Mouse (Mus musculus) embryonic facial prominence, embryonic 13.5 days (tissue): Measurements from ENCODE around the gene Ddx25. TPM values are rescaled to one million over a fixed set of nuclear protein-coding genes. Genes with fewer than 3 reads are reported as not detected.
A peak's percentile ranks its signal among the peaks of the same experiment; 100 is the strongest.

ENCODE experiments used
- ATAC-seq: fragments of 200-750 bp; cut with Nextera tagmentation; 2 replicates; pipeline ENCODE4 v1.8.0; 2017; ENCODE audit warnings: low read depth; ENCODE audit not compliant: insufficient number of reproducible peaks, insufficient read depth, low FRiP score, low TSS enrichment
- H3K27ac ChIP-seq: fragments of 300-500 bp; sonication (generic); 2 replicates; pipeline ENCODE4 v1.5.1; 2015; ENCODE audit warnings: moderate library complexity, mild to moderate bottlenecking, inconsistent platforms
- H3K27me3 ChIP-seq: fragments of 300-500 bp; sonication (generic); 2 replicates; pipeline ENCODE4 v1.6.1; 2015; ENCODE audit warnings: mild to moderate bottlenecking, inconsistent platforms
- H3K36me3 ChIP-seq: fragments of 300-500 bp; sonication (generic); 2 replicates; pipeline ENCODE4 v1.6.1; 2015; ENCODE audit warnings: mild to moderate bottlenecking, inconsistent platforms
- H3K4me1 ChIP-seq: fragments of 300-500 bp; sonication (generic); 2 replicates; pipeline ENCODE4 v1.6.1; 2015; ENCODE audit warnings: inconsistent platforms
- H3K4me2 ChIP-seq: fragments of 300-500 bp; sonication (generic); 2 replicates; pipeline ENCODE4 v1.6.1; 2015; ENCODE audit warnings: moderate library complexity, mild to moderate bottlenecking, inconsistent platforms
- H3K4me3 ChIP-seq: fragments of 300-500 bp; sonication (generic); 2 replicates; pipeline ENCODE4 v1.5.1; 2015; ENCODE audit warnings: mild to moderate bottlenecking, inconsistent platforms
- H3K9ac ChIP-seq: fragments of 300-500 bp; sonication (generic); 2 replicates; pipeline ENCODE4 v1.6.1; 2015; ENCODE audit warnings: mild to moderate bottlenecking, inconsistent platforms
- H3K9me3 ChIP-seq: fragments of 300-500 bp; sonication (generic); 2 replicates; pipeline ENCODE4 v1.6.1; 2016; ENCODE audit warnings: inconsistent platforms
- WGBS: fragments of 180-500 bp; shearing (Covaris S2); methylation state at CpG from one replicate; pipeline ENCODE4 v1.1.7; 2015; ENCODE audit warnings: mixed read lengths; 5-methylcytosine and 5-hydroxymethylcytosine counted together
- polyA plus RNA-seq: library from polyadenylated mRNA; unstranded; fragments of >200 nt; fragmentation: Nextera tagmentation; extraction: Ambion mirVana; gene quantifications from 2 replicates; pipeline ENCODE4 v1.2.1, GENCODE M21; 2015

Gene Ddx25
- polyA plus RNA-seq, 1 experiment from 2014 or later = 4.6 TPM

DNA sequence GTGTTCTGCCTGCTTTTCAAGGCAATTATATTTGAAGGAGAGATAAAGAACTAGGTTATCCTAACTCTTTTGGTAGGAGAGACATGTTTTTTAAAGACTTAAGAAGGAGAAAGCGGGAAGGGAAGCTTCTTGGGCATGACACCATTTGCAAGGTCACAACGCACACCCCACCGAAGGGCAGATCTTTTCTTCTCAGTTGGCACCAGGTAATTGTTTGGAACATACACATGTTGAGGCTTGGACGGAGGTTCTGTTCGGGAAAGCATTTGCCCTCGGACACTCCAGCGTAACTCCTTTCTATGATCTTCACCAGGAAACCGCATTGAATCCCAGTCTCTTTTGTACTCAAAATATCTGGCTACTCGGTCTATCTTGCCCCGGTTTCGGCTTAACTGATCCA lies 2.7 kb upstream of the Ddx25 start:
- H3K9me3 ChIP-seq = no peaks in the 10 kb centered on the region
- ATAC-seq = no peak
- peaks cover 29% of the 10 kb centered on the region for H3K36me3 ChIP-seq
- no peak overlapping the region for H3K9ac ChIP-seq
- no peak overlapping the region for H3K4me2 ChIP-seq
- no peaks in the 10 kb centered on the region for H3K27me3 ChIP-seq
- H3K4me3 ChIP-seq = no peak overlapping the region
- peaks cover 18% of the 10 kb centered on the region for H3K4me1 ChIP-seq
- WGBS = 92% methylated on average over 11 of the region's 11 CpGs
- no peak overlapping the region for H3K27ac ChIP-seq

- H3K4me3 ChIP-seq = peak overlapping the region; percentile 69
- peaks cover 13% of the 10 kb centered on the region for H3K36me3 ChIP-seq
- H3K9ac ChIP-seq = peak overlapping the region; percentile 80
- peak overlapping the region; percentile 97 for H3K4me2 ChIP-seq
- peak; percentile 83 for ATAC-seq
- H3K27ac ChIP-seq = peak overlapping the region; percentile 74
- H3K4me1 ChIP-seq = peaks cover 18% of the 10 kb centered on the region
- H3K27me3 ChIP-seq = no peaks in the 10 kb centered on the region
- no peaks in the 10 kb centered on the region for H3K9me3 ChIP-seq
- 2% methylated on average over 31 of the region's 31 CpGs for WGBS
Measured at GRCm38 (mm10) chr9:35559009-35559890, 922 bp upstream of the Ddx25 start.

GRCm38 (mm10) chr9:35556494-35557102 lies 1.7 kb downstream of the Ddx25 start:
- Histone ChIP-seq H3K27me3 (no peaks in the 10 kb centered on the region), H3K9me3 (no peaks in the 10 kb centered on the region), H3K27ac (no peak overlapping the region), H3K9ac (no peak overlapping the region), H3K4me2 (no peak overlapping the region), H3K4me1 (peaks cover 18% of the 10 kb centered on the region), H3K36me3 (peaks cover 8% of the 10 kb centered on the region), H3K4me3 (no peak overlapping the region)
- ATAC-seq = no peak
- WGBS = 78% methylated on average over 12 of the region's 12 CpGs

DNA sequence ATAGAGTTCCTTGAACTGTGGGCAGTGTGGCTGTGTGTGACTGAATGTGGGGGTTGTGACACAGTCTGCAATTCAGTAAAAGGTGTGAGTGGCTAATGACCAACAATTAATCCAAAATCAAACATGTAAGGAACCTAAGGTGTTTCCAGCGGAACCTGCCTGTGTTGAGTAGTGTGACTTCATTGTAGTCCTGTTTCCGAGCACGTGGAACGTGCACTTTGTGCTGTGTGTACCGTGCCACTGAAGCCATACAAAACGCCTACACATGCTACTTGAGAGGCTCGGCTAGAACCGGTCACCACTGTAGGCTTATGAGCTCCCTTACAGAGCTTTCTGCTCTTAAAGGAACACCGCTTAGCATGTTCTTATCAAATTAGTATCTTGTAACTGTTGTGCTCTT lies 9.9 kb downstream of the Ddx25 start:
- no peaks in the 10 kb centered on the region for H3K9me3 ChIP-seq
- WGBS = 82% methylated on average over 9 of the region's 9 CpGs
- ATAC-seq = no peak
- H3K27me3 ChIP-seq = no peaks in the 10 kb centered on the region
- H3K4me2 ChIP-seq = no peak overlapping the region
- no peak overlapping the region for H3K27ac ChIP-seq
- no peak overlapping the region for H3K4me3 ChIP-seq
- H3K9ac ChIP-seq = no peak overlapping the region
- H3K36me3 ChIP-seq = no peaks in the 10 kb centered on the region
- H3K4me1 ChIP-seq = 0 out of 2 replicates have a peak, but pooled peaks cover 3% of the 10 kb centered on the region

DNA sequence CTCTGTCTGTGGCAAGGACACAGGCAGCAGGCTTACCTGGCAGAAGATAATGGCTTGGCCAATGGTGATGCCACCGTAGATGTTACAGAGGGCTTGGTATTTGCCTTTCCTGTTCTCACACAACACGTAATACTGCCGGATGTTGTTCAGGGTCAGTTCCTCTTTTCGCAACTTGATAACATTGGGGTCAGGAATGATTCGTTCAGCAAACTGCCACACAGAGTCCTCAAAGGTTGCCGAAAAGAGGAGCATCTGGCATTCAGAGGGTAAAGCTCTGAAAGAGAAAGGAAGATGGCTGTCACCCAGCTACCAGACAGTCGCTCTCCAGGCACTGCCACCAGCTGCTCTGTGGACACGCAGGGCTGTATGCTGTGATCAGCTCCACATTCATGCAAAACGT lies 11.6 kb downstream of the Ddx25 start:
- Histone ChIP-seq H3K9me3 (no peaks in the 10 kb centered on the region), H3K4me2 (no peak overlapping the region), H3K4me1 (0 out of 2 replicates have a peak, but pooled peaks cover 3% of the 10 kb centered on the region), H3K4me3 (no peak overlapping the region), H3K27me3 (no peaks in the 10 kb centered on the region), H3K27ac (no peak overlapping the region), H3K9ac (no peak overlapping the region), H3K36me3 (no peaks in the 10 kb centered on the region)
- ATAC-seq = no peak
- WGBS = 81% methylated on average over 9 of the region's 9 CpGs

DNA sequence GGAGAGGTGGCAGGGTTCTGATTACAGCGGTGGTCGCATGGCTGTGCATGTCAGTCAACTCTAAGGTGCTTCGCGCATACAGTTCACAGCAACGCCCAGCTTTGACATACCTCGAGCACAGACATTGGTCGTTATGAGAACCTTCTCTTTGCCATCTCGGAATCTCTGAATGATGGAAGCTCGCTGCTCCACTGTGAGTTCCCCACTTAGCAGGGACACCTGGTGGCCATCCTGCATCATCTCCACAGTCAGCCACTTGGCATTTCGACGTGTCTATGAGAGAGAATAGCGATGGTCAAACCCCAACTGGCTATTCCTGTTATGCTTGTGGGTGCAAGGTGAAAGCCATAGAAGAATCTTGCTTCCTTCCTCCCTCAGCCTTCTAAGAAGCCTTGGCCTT lies 12.6 kb downstream of the Ddx25 start:
- H3K9me3 ChIP-seq = no peaks in the 10 kb centered on the region
- WGBS = 75% methylated on average over 12 of the region's 12 CpGs
- ATAC-seq = no peak

DNA sequence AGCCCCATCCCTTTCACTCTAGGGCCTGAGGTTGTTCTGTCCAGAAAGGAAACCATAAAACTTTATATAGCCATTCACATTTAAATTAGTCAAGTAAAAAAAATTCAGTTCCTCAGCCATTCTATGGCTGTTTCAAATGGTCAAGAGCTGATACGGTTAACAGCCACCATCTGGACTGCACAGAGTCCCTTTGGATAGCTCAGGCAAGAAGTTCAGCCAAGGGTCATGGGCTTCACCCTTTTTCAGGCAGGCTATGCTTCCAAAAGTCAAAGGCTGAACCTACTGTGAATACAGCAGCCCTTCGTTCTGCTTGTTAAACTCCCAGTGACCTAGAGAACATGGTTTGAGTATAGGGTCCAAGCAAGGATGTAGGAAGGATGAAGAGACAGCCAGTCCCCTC lies 13.7 kb downstream of the Ddx25 start:
- no peaks in the 10 kb centered on the region for H3K27me3 ChIP-seq
- 64% methylated on average over 2 of the region's 2 CpGs for WGBS
- H3K4me3 ChIP-seq = no peak overlapping the region
- H3K27ac ChIP-seq = no peak overlapping the region
- H3K4me1 ChIP-seq = no peaks in the 10 kb centered on the region
- no peak overlapping the region for H3K4me2 ChIP-seq
- no peak overlapping the region for H3K9ac ChIP-seq
- no peaks in the 10 kb centered on the region for H3K9me3 ChIP-seq
- ATAC-seq = no peak
- no peaks in the 10 kb centered on the region for H3K36me3 ChIP-seq

More for the DNA sequence above, 12.6 kb downstream of the Ddx25 start:
- H3K4me1 ChIP-seq = 0 out of 2 replicates have a peak, but pooled peaks cover 3% of the 10 kb centered on the region
- H3K36me3 ChIP-seq = no peaks in the 10 kb centered on the region
- no peak overlapping the region for H3K4me3 ChIP-seq
- no peak overlapping the region for H3K27ac ChIP-seq
- no peaks in the 10 kb centered on the region for H3K27me3 ChIP-seq
- H3K9ac ChIP-seq = no peak overlapping the region
- H3K4me2 ChIP-seq = no peak overlapping the region

GRCm38 (mm10) chr9:35543099-35543860 lies 15.0 kb downstream of the Ddx25 start:
- Histone ChIP-seq H3K27me3 (no peaks in the 10 kb centered on the region), H3K27ac (no peak overlapping the region), H3K4me3 (no peak overlapping the region)

DNA sequence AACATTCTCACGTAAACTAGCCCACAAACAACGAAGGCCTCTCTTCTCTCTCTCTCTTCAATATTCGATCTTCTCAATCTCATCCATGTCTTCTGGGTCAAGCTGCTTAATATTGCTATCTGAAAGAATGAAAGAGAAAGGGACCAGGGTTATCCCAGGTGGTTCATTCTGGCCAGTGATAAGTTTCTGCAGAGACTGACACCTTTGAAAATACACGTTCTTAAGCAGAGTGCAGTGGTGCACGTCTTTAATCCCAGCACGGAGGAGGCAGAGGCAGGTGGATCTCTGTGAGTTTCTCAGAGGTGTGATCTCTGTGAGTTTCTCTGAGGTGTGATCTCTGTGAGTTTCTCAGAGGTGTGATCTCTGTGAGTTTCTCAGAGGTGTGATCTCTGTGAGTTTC lies 16.4 kb downstream of the Ddx25 start:
- Histone ChIP-seq H3K9me3 (no peaks in the 10 kb centered on the region), H3K27ac (no peak overlapping the region), H3K36me3 (no peaks in the 10 kb centered on the region), H3K4me2 (no peak overlapping the region), H3K27me3 (no peaks in the 10 kb centered on the region), H3K4me3 (no peak overlapping the region), H3K9ac (no peak overlapping the region), H3K4me1 (peaks cover 5% of the 10 kb centered on the region; the same call in 1 of the 2 replicates)
- ATAC-seq = no peak
- 67% methylated on average over 6 of the region's 6 CpGs for WGBS

More at GRCm38 (mm10) chr9:35543099-35543860, 15.0 kb downstream of the Ddx25 start:
- WGBS = 81% methylated on average over 14 of the region's 14 CpGs
- no peaks in the 10 kb centered on the region for H3K9me3 ChIP-seq
- H3K9ac ChIP-seq = no peak overlapping the region
- no peak overlapping the region for H3K4me2 ChIP-seq
- no peaks in the 10 kb centered on the region for H3K36me3 ChIP-seq
- H3K4me1 ChIP-seq = peaks cover under 1% of the 10 kb centered on the region; the same call in 1 of the 2 replicates
- ATAC-seq = no peak

DNA sequence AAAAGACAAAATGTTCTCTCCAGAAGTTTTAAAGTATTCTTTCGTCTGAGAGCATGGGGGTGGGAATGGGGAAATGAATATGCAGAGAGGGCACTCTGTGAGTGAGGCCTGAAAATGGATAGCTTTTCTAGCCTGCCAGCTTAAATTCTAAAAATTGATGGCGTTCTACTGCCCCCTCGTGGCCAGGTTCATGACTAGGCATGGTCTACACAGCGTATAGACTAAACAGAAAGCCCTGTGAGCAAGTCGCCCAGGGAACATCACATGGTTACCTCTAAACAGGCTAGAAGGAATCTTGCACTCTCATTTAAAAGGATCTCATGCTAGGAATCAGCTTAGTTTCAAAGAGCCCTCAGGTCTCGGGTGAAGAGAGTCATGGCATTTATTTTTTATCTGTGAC lies 16.8 kb downstream of the Ddx25 start:
- H3K9ac ChIP-seq = no peak overlapping the region
- no peak overlapping the region for H3K4me3 ChIP-seq
- no peaks in the 10 kb centered on the region for H3K9me3 ChIP-seq
- ATAC-seq = peak; percentile 80; the same call in 1 of the 2 replicates
- no peak overlapping the region for H3K27ac ChIP-seq
- H3K27me3 ChIP-seq = no peaks in the 10 kb centered on the region
- H3K4me1 ChIP-seq = peaks cover 5% of the 10 kb centered on the region; the same call in 1 of the 2 replicates
- WGBS = 5% methylated on average over 6 of the region's 6 CpGs
- H3K36me3 ChIP-seq = no peaks in the 10 kb centered on the region
- H3K4me2 ChIP-seq = no peak overlapping the region

DNA sequence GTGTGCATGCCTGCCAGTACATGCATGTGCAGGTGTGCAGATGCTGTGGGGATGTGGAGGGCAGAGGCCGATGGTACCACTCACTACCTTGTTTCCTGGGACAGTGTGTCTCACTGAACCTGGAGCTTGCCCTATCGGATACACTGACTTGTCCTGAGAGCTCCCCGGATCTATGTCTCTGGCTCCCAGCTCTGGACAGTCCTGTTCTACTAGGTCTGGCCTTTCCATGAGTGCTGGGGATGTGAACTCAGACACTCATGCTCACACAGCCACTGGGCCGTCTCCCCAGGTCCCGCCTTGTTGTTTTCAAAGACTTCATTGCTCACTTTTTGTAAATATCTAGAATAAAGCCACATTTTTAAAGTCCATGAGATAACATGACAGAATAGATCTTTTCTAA lies 17.3 kb downstream of the Ddx25 start:
- H3K27ac ChIP-seq = no peak overlapping the region
- H3K9ac ChIP-seq = no peak overlapping the region
- no peaks in the 10 kb centered on the region for H3K36me3 ChIP-seq

More for the DNA sequence above, 17.3 kb downstream of the Ddx25 start:
- no peak for ATAC-seq
- no peaks in the 10 kb centered on the region for H3K9me3 ChIP-seq
- no peak overlapping the region for H3K4me3 ChIP-seq
- H3K27me3 ChIP-seq = no peaks in the 10 kb centered on the region
- no peak overlapping the region for H3K4me2 ChIP-seq
- WGBS = 71% methylated on average over 5 of the region's 5 CpGs
- peaks cover 5% of the 10 kb centered on the region; the same call in 1 of the 2 replicates for H3K4me1 ChIP-seq
